Mouse (Mus musculus) gastrocnemius, adult 8-10 months (tissue): ENCODE data around the gene Fam196a. TPM values are rescaled to one million over a fixed set of nuclear protein-coding genes. Genes with fewer than 3 reads are reported as not detected.

Source experiments
- DNase-seq, 2 experiments: peaks; one replicate each; pipeline ENCODE4 v3.0.0; 2022; ENCODE audit warnings: low spot score in 2 of 2
- total RNA-seq, 4 experiments: library from RNA; stranded (reverse); gene quantifications; 2 replicates each; pipeline ENCODE4 v1.2.4; 2022

Fam196a gene
- total RNA-seq, 4 experiments from 2014 or later, result not detected

DNA sequence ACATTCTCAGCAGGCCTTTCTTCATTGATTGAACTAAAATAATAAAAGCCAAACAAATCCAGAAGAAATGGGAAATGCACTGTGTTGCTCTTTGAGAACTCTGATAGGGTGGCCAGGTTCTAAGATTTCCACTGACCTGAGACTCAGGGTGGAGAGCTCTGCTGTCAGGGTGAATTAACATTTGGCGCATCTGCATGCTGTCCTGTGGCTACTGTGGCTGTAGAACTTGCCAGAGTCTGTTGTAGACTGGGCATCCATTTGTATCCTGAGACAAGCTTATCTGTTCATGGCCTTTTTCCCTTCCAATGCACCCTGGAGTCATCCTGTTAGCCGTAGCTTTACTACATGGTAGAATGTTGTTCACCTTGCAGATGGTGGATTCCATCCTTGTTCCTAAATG is 98.2 kb downstream of the Fam196a start:
- no peak for DNase-seq
